Mouse (Mus musculus) lung, adult 2 months (tissue): ENCODE measurements around the gene Hspb7.

Experiments used
- CTCF ChIP-seq: fragments of 200-500 bp; IDR thresholded peaks from 2 replicates; pipeline ENCODE4 v1.5.1; 2011; ENCODE audit warnings: mild to moderate bottlenecking, low read length, control low read depth; ENCODE audit not compliant: insufficient read depth
- POLR2A ChIP-seq: fragments of 200-500 bp; IDR thresholded peaks from 2 replicates; pipeline ENCODE4 v1.6.1; 2011; ENCODE audit warnings: low read depth, mild to moderate bottlenecking, control low read depth, low read length, borderline replicate concordance; ENCODE audit errors: extremely low read depth

- TF ChIP-seq CTCF: no peak
- TF ChIP-seq POLR2A: no peak
Measured at GRCm38 (mm10) chr4:141474431-141474830, 53.9 kb downstream of the Hspb7 start.
